Mouse (Mus musculus) CH12.LX (cell line): ENCODE results near the gene Creb5.

Source experiments
- CTCF ChIP-seq, 2 experiments: IDR thresholded peaks in 1 of 2; conservative IDR thresholded peaks in 1 of 2; 2 replicates each; pipeline ENCODE4 v1.5.1; 2011 to 2012; ENCODE audit warnings: low read depth in 2 of 2, low read length in 2 of 2, improper control_type of control experiment in 1 of 2, inconsistent platforms in 1 of 2, mild to moderate bottlenecking in 1 of 2, moderate library complexity in 1 of 2
- POLR2A ChIP-seq: IDR thresholded peaks from 2 replicates; pipeline ENCODE4 v1.6.1; 2011; ENCODE audit warnings: low read depth, mild to moderate bottlenecking, improper control_type of control experiment, low read length
- USF1 ChIP-seq: IDR thresholded peaks from 2 replicates; pipeline ENCODE4 v1.6.1; 2014; ENCODE audit warnings: low read depth, mild to moderate bottlenecking, inconsistent platforms, low read length, improper control_type of control experiment
- ZC3H11A ChIP-seq: IDR thresholded peaks from 2 replicates; pipeline ENCODE4 v1.6.1; 2012; ENCODE audit warnings: low read depth, mild to moderate bottlenecking, inconsistent platforms, low read length, improper control_type of control experiment

DNA sequence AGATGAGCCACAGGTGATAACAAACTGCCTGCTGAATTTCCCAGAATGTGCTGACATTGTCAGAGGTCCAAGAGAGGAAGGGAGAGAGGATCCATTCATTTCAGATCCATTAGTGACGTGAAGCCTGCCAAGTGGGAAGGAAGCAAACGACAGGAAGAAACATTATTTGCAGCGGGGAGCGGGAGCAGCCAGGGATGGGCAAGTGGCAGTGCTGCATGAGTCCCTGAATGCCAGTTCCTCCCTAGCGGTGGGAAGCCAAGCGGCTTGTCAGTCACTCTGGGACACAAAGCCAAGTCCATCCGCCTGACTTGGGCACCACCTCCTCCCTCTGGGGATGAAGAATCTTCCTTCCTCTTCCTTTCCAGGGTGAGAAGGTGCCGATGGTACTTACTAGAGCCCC is 183.5 kb downstream of the Creb5 start:
- TF ChIP-seq CTCF (conservative IDR thresholded peaks at IDR 0.05 in 1 of 2, IDR thresholded peaks at IDR 0.05 in 1 of 2; ENCODE audit: low read depth in 2 of 2, low read length in 2 of 2) (no peak), ZC3H11A (no peak), POLR2A (no peak), USF1 (no peak)
